Mouse (Mus musculus) stomach, embryonic 16.5 days (tissue): ENCODE measurements around the gene Anp32a. TPM values are rescaled to one million over a fixed set of nuclear protein-coding genes. Genes with fewer than 3 reads are reported as not detected.

Source experiments
- ATAC-seq: fragments of 200-750 bp; cut with Nextera tagmentation; 2 replicates; pipeline ENCODE4 v1.8.0; 2017; ENCODE audit warnings: moderate number of reproducible peaks, moderate TSS enrichment; ENCODE audit not compliant: insufficient read depth, low FRiP score
- H3K27ac ChIP-seq: fragments of 300-500 bp; sonication (generic); 2 replicates; pipeline ENCODE4 v1.5.1; 2014; ENCODE audit warnings: low read length
- H3K27me3 ChIP-seq: fragments of 300-500 bp; sonication (generic); 2 replicates; pipeline ENCODE4 v1.6.1; 2014; ENCODE audit warnings: low read length, control low read depth, mixed read lengths; ENCODE audit not compliant: control insufficient read depth, insufficient read depth
- H3K36me3 ChIP-seq: fragments of 300-500 bp; sonication (generic); 2 replicates; pipeline ENCODE4 v1.6.1; 2014; ENCODE audit warnings: low read length; ENCODE audit not compliant: control insufficient read depth, insufficient read depth
- H3K4me1 ChIP-seq: fragments of 300-500 bp; sonication (generic); 2 replicates; pipeline ENCODE4 v1.6.1; 2014; ENCODE audit warnings: low read length, control low read depth, mixed read lengths; ENCODE audit not compliant: control insufficient read depth, insufficient read depth
- H3K4me2 ChIP-seq: fragments of 300-500 bp; sonication (generic); 2 replicates; pipeline ENCODE4 v1.6.1; 2014; ENCODE audit warnings: low read depth, low read length, mixed read lengths
- H3K4me3 ChIP-seq: fragments of 300-500 bp; sonication (generic); replicated peaks from 2 replicates; pipeline ENCODE4 v1.5.1; 2014; ENCODE audit warnings: mild to moderate bottlenecking, low read length
- H3K9ac ChIP-seq: fragments of 300-500 bp; sonication (generic); 2 replicates; pipeline ENCODE4 v1.6.1; 2014; ENCODE audit warnings: low read length
- H3K9me3 ChIP-seq: fragments of 300-500 bp; sonication (generic); replicated peaks from 2 replicates; pipeline ENCODE4 v1.6.1; 2016; ENCODE audit warnings: low read length, control low read depth; ENCODE audit not compliant: control insufficient read depth
- WGBS: fragments of 180-500 bp; shearing (Covaris S2); extraction: QIAGEN DNeasy Blood & Tissue Kit; methylation state at CpG from one replicate; pipeline ENCODE4 v1.1.7; 2014; 5-methylcytosine and 5-hydroxymethylcytosine counted together
- polyA plus RNA-seq: library from polyadenylated mRNA; unstranded; fragments of >200 nt; fragmentation: Nextera tagmentation; extraction: Ambion mirVana; gene quantifications from 2 replicates; pipeline ENCODE4 v1.2.1, GENCODE M21; 2015

Gene Anp32a
- polyA plus RNA-seq, 1 experiment from 2014 or later, result 125 TPM

GRCm38 (mm10) chr9:62351200-62351599 is 10.1 kb downstream of the Anp32a start:
- no peaks in the 10 kb centered on the region for H3K27me3 ChIP-seq
- no peaks in the 10 kb centered on the region; the same call in 1 of the 2 replicates for H3K36me3 ChIP-seq
- no peaks in the 10 kb centered on the region for H3K9me3 ChIP-seq
- peak overlapping the region; percentile 47; the same call in 1 of the 2 replicates for H3K27ac ChIP-seq
- no peak for ATAC-seq
- H3K4me3 ChIP-seq, result no peak overlapping the region
- 30% methylated on average over 4 of the region's 4 CpGs for WGBS
- H3K4me2 ChIP-seq, result 0 out of 2 replicates have a peak overlapping the region, but pooled peaks have one; percentile 2
- peaks cover 54% of the 10 kb centered on the region for H3K4me1 ChIP-seq
- peak overlapping the region; percentile 23; the same call in 1 of the 2 replicates for H3K9ac ChIP-seq

GRCm38 (mm10) chr9:62353784-62354183 is 12.7 kb downstream of the Anp32a start:
- WGBS, result 58% methylated on average over 7 of the region's 7 CpGs
- Histone ChIP-seq H3K4me2 (no peak overlapping the region), H3K9ac (no peak overlapping the region), H3K27me3 (no peaks in the 10 kb centered on the region), H3K27ac (no peak overlapping the region), H3K36me3 (no peaks in the 10 kb centered on the region; the same call in 1 of the 2 replicates), H3K9me3 (no peaks in the 10 kb centered on the region), H3K4me3 (no peak overlapping the region), H3K4me1 (peaks cover 34% of the 10 kb centered on the region)
- no peak for ATAC-seq

- Histone ChIP-seq H3K4me3 (no peak overlapping the region), H3K27me3 (no peaks in the 10 kb centered on the region), H3K36me3 (no peaks in the 10 kb centered on the region; the same call in 1 of the 2 replicates), H3K9ac (peak overlapping the region; percentile 34; the same call in 1 of the 2 replicates), H3K27ac (no peak overlapping the region), H3K4me2 (no peak overlapping the region), H3K9me3 (no peaks in the 10 kb centered on the region), H3K4me1 (peaks cover 27% of the 10 kb centered on the region)
- 68% methylated on average over 16 of the region's 16 CpGs for WGBS
- ATAC-seq, result no peak
Observed at GRCm38 (mm10) chr9:62354838-62355719, 14.0 kb downstream of the Anp32a start.

- Histone ChIP-seq H3K9me3 (no peaks in the 10 kb centered on the region), H3K36me3 (no peaks in the 10 kb centered on the region; the same call in 1 of the 2 replicates), H3K4me3 (no peak overlapping the region), H3K27me3 (no peaks in the 10 kb centered on the region), H3K4me1 (peaks cover 22% of the 10 kb centered on the region), H3K27ac (no peak overlapping the region), H3K9ac (no peak overlapping the region), H3K4me2 (no peak overlapping the region)
- ATAC-seq, result no peak
- 74% methylated on average over 6 of the region's 6 CpGs for WGBS
Observed at GRCm38 (mm10) chr9:62355763-62356162, 14.7 kb downstream of the Anp32a start.

GRCm38 (mm10) chr9:62357593-62357992 is 16.5 kb downstream of the Anp32a start:
- 0 out of 2 replicates have a peak, but pooled peaks have one; percentile 34 for ATAC-seq
- H3K9ac ChIP-seq, result no peak overlapping the region
- H3K9me3 ChIP-seq, result no peaks in the 10 kb centered on the region
- H3K4me3 ChIP-seq, result no peak overlapping the region
- H3K27ac ChIP-seq, result no peak overlapping the region
- 62% methylated on average over 8 of the region's 8 CpGs for WGBS
- H3K4me1 ChIP-seq, result peaks cover 23% of the 10 kb centered on the region
- no peak overlapping the region for H3K4me2 ChIP-seq
- H3K27me3 ChIP-seq, result no peaks in the 10 kb centered on the region
- no peaks in the 10 kb centered on the region; the same call in 1 of the 2 replicates for H3K36me3 ChIP-seq

- Histone ChIP-seq H3K27ac (no peak overlapping the region), H3K4me2 (no peak overlapping the region), H3K4me1 (peaks cover 35% of the 10 kb centered on the region), H3K9ac (no peak overlapping the region), H3K9me3 (no peaks in the 10 kb centered on the region), H3K36me3 (no peaks in the 10 kb centered on the region; the same call in 1 of the 2 replicates), H3K27me3 (no peaks in the 10 kb centered on the region), H3K4me3 (no peak overlapping the region)
- ATAC-seq, result no peak
- 68% methylated on average over 9 of the region's 9 CpGs for WGBS
Observed at GRCm38 (mm10) chr9:62358851-62359250, 17.8 kb downstream of the Anp32a start.

- Histone ChIP-seq H3K27me3 (no peaks in the 10 kb centered on the region), H3K4me3 (no peak overlapping the region), H3K4me2 (no peak overlapping the region), H3K4me1 (peaks cover 48% of the 10 kb centered on the region), H3K27ac (no peak overlapping the region), H3K36me3 (no peaks in the 10 kb centered on the region), H3K9ac (no peak overlapping the region), H3K9me3 (no peaks in the 10 kb centered on the region)
- no peak for ATAC-seq
- WGBS, result 52% methylated on average over 4 of the region's 4 CpGs
Observed at GRCm38 (mm10) chr9:62360889-62361288, 19.8 kb downstream of the Anp32a start.

- no peaks in the 10 kb centered on the region for H3K27me3 ChIP-seq
- peak overlapping the region; percentile 66 for H3K9ac ChIP-seq
- H3K4me1 ChIP-seq, result peaks cover 66% of the 10 kb centered on the region
- no peaks in the 10 kb centered on the region for H3K36me3 ChIP-seq
- H3K9me3 ChIP-seq, result no peaks in the 10 kb centered on the region
- H3K4me3 ChIP-seq, result peak overlapping the region; percentile 33
- peak overlapping the region; percentile 62 for H3K4me2 ChIP-seq
- no peak for ATAC-seq
- peak overlapping the region; percentile 36 for H3K27ac ChIP-seq
- 45% methylated on average over 11 of the region's 11 CpGs for WGBS
Observed at GRCm38 (mm10) chr9:62362835-62363385, 21.8 kb downstream of the Anp32a start.

GRCm38 (mm10) chr9:62363619-62364018 is 22.5 kb downstream of the Anp32a start:
- WGBS, result 1% methylated on average over 24 of the region's 24 CpGs
- Histone ChIP-seq H3K9me3 (no peaks in the 10 kb centered on the region), H3K4me1 (peaks cover 73% of the 10 kb centered on the region), H3K36me3 (no peaks in the 10 kb centered on the region), H3K4me2 (peak overlapping the region; percentile 62), H3K27ac (peak overlapping the region; percentile 36), H3K9ac (peak overlapping the region; percentile 66), H3K4me3 (peak overlapping the region; percentile 33), H3K27me3 (no peaks in the 10 kb centered on the region)
- peak; percentile 88; the same call in 1 of the 2 replicates for ATAC-seq
